Mouse (Mus musculus) fibroblast of lung, adult 2 months (primary cell): ENCODE data around the gene Senp5.
"Not testable (repeated sequence)": the region's sequence is repeated elsewhere in the genome, so short reads cannot be mapped to it uniquely, and the experiment has no call there.

Experiments
- DNase-seq: peaks from one replicate; pipeline ENCODE4 v3.0.0-alpha.2; 2011; ENCODE audit warnings: low read depth

The Senp5 gene

GRCm38 (mm10) chr16:32002509-32003477, at the start of gene Senp5:
Gene Senp5 (minus strand): TSS chr16:32003287.
- peak; percentile 86 for DNase-seq

GRCm38 (mm10) chr16:32042367-32042766, 39.3 kb upstream of the Senp5 start:
- no peak for DNase-seq

DNA sequence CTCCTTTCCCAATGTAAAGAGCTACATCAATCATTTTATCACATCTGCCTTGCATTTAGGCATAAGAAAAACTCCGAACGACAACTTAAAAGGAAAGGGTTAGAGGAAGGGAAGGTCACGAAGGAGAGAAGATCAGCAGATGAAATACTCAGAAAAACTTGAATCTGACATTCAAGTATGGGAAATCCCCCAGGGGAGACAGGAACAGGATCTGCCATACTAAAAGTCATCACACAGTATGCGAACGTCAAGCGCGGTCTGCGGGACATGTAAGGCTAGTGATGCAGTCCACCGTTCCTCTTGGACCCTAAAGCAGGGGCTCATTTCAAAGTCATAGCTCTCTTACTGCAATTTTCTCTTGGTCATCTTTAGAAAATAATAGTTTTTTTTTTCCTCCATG, 16.6 kb upstream of the Senp5 start:
- DNase-seq, result no peak

DNA sequence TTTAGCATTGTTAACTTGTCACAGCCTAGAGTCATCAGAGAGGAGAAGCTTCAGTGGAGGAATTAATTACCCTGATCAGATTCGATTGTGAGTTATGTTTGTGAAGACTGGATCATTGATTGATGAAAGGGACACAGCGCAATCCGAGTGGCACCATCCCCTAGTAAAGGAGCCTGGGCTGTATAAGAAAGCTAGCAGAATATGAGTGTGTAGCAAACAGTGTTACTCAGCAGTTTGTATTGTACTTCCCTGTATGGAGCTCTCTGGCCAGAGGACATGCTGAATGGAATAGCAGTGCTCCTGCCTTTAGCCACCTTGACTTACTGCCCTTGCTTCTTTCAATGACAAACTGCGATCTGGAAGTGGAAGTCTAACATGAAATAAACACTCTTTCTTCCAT, 7.2 kb upstream of the Senp5 start:
- DNase-seq, result no peak

GRCm38 (mm10) chr16:32009913-32010312, 6.8 kb upstream of the Senp5 start:
- DNase-seq, result no peak

DNA sequence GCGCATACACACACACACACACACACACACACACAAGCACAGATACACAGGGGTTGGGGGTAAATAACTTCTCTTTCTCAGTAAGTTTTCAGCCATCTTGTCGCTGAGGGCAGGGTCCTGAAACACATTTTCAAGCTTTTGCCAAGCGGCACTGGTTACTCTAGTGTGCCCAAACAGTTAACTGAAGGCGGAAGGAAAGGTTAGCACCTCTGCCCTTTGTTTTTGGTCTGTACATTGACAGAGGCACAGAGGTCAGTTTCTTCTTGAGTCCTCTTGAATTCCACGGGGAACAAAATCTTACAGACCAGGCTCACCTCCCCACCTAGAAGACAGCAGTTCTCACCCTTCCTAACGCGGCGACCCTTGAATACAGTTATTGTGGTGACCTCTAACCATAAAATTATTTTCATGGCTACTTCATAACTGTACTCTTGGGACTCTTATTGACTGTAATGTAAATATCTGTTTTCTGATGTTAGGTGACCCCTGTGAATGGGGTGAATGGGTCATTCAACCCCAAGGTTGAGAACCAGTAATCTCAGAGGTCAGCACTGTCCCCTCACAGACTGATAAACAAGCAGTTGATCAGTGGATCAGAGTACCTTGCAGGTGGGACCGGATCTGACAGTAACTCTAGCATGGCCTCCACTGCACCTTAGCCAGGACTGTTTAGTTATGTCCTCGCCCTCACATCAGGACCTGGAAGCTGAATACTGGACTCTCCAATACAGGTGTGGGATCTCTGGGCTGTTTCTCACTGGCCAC, 5.6 kb upstream of the Senp5 start:
- DNase-seq, result no peak

DNA sequence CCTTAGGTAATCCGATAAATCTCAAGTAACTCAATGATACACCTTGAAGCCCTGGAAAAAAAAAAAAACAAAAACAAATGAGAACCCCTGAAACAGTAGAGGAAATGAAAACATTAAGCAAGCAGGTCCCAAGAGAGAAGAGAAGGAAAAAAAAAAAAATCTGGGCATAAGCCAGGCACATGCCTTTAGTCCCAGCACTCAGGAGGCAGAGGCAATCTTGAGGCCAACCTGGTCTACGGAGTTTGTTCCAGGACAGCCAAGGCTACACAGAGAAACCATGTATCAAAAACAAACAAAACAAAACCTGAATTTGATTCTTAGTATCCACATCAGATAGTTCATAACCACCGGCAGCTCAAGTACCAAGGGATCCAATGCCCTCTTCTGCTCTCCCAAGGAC, 1.6 kb upstream of the Senp5 start:
- DNase-seq, result no peak

DNA sequence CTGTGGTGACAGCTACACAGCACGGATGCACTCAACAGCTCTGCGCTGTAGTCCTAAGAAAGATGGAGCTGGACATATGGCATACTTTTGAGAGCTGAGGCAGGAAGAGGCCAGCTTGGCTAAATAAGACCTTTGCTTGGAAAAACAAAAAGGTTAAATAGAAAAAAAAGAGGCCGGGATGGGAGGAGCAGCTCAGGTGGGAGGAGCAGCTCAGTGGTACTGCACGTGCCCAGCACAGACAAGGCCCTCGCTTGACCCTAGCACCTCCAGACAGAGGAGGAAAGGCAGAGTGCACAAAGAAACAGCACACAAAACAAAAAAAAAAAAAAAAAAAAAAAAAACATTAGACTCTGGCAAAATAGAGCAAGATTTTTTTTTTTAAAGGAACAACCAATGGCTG, 6.7 kb downstream of the Senp5 start:
- DNase-seq, result no peak

DNA sequence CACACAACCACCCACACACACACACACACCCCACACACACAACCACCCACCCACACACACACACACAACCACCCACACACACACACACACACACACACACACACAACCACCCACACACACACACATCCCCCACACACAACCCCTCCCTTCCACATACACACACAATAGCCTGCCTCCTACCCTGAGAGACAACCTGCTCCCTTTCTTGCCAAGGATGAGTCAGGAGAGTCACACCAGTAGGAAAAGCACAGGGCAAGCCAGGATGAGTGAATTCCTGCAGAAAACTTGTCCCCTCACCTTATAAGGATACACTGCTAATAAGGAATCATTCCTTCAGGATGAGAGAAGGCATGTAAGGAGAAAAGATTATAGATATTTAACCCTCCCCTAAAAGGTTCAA, 9.1 kb downstream of the Senp5 start:
- DNase-seq, result no peak

- no peak for DNase-seq
Observed at GRCm38 (mm10) chr16:31993195-31993594, 9.9 kb downstream of the Senp5 start.

DNA sequence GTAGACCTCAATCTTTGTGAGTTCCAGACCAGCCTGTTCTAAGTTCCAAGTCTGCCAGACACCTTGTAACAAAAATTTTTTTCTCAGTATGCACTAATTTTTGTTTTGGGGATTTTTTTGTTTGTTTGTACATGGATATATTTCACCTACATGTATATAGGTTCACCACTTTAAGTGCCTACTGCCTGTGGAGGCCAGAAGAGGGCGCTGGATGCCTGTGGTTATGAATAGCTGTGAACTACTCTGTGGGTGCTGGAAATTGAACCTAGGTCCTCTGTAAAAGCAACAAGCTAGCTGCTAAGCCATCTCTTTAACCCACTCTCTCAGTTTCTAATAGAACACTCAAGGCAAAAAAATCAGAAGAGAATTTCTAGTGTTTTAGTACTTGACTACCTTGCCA, 11.0 kb downstream of the Senp5 start:
- no peak for DNase-seq

GRCm38 (mm10) chr16:31980946-31981345, 22.1 kb downstream of the Senp5 start:
- no peak for DNase-seq

DNA sequence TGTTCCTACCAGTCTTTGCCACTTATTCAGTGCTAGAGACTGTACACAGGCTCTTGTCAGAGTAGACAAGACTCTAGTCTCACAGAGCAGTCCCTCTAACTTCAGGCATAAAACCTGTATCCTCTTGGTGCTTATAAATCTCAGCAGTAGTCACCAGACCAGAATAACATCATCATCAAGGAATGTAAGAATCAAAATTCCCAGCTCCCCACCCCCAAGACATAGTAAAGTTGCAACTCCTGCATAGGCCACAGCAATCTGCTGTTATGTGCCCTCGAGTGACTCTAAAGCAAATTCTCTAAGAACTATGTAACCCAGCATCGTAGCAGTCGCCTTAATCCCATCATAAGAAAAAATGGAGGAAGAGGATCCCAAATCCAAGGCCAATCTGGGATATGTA, 23.6 kb downstream of the Senp5 start:
- no peak for DNase-seq

DNA sequence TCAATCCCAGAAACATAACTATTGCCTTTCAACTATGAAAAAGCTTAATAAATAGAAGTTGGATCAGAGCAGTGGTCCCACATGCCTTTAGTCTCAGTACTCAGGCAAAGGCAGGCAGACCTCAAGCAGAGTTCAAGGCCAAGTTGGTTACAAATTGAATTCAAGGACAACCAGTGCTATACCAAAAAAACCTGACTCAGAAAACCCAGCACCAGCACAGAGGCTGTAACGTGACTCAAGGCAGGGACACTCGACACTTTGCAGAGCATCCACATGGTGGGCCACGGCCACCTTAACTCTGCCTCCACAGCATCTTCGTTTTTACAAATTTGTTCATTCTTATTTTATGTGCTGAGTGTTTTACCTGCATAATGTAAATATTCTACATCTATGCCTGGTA, 27.8 kb downstream of the Senp5 start:
- DNase-seq, result no peak

- no peak for DNase-seq
Observed at GRCm38 (mm10) chr16:31963224-31963623, 39.9 kb downstream of the Senp5 start.

DNA sequence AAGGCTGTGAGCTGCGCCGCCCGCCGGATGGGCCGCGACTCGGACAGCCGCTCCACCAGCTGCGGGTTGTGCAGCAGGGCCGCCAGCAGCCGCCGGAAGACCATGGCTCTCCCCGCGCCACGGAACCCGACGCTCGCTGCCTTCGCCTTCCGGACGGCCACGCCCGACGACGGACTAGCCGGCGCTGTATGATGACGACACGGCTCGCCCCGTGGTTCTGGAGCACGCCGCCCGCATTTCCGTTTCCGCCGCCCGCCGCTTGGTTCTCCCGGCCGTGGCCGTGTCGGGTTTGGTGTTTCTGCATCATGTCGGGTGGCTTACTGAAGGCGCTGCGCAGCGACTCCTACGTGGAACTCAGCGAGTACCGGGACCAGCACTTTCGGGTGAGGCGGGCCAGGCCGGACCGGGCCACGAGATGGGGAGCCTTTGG, 54.7 kb downstream of the Senp5 start, which contains the start of the genes 0610012G03Rik and Ncbp2:
0610012G03Rik (minus strand) TSS at position 150 of the 430 bp plus-strand sequence.
Ncbp2 (plus strand) TSS at position 169 of the 430 bp plus-strand sequence.
- DNase-seq, result peak; percentile 72

DNA sequence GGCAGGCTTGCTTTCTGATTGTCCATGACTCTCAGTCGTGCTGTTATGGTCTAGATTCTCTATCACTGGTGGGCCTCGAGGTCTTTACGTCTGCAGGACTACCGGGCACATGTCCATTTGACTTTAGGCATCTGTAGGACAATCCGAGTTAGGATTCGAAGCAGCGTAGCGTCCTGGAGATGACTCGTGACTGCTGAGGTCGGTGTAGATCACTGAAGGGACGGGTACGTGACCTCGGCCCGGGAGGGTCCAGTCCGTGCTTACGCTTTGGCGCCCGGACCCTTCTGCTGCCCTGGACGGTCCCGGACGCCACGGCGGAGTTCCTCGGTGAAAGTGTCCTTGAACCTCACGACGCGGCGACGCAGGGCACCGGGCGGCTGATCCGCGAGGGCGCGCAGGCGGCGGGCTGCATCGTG, 55.2 kb downstream of the Senp5 start:
- no peak for DNase-seq

DNA sequence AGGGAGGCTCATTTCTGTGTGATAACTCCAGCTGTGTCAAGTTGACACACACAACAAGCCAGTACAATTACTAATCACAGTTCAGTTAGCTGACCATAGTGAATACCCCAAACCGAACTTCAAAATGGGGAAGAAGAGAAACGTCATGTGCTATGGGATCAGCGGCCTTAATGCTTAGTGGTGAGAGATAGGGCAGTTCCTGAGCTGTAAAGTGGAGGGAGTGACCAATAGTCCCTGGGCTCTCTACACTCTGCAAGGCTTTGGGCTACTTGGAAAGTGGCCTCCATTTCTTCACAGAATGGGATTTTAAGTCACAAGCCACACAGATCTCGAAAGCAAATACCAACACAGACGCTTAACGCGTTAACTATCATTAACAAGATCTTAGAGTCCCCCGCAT, 55.8 kb downstream of the Senp5 start:
- no peak for DNase-seq

GRCm38 (mm10) chr16:31945986-31946385, 57.1 kb downstream of the Senp5 start:
- DNase-seq, result not testable (repeated sequence)

- DNase-seq, result no peak
Observed at GRCm38 (mm10) chr16:31945372-31945771, 57.7 kb downstream of the Senp5 start.

DNA sequence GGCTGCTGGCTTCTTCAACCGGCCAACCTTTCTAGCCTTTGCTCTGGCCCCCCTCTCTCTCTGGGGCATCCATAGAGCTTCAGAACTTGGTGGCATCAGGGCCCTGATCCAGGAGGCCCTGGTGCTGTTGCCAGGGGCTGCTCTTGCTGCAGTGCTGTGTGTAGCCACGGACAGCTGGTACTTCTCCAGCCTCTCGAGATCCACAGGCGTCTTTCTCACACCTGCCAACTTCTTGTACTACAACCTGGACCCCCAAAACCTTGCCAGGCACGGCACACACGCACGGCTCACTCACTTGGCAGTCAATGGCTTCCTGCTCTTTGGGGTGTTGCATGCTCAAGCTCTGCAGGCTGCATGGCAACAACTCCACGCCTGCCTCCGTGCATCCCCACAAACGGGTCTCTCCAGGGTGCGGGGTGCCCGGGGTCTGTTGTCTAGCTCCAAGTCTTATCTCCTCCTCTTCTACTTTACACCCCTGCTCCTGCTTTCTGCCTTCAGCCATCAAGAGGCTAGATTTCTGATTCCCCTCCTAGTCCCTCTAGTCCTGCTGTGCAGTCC, 58.3 kb downstream of the Senp5 start:
- no peak for DNase-seq

DNA sequence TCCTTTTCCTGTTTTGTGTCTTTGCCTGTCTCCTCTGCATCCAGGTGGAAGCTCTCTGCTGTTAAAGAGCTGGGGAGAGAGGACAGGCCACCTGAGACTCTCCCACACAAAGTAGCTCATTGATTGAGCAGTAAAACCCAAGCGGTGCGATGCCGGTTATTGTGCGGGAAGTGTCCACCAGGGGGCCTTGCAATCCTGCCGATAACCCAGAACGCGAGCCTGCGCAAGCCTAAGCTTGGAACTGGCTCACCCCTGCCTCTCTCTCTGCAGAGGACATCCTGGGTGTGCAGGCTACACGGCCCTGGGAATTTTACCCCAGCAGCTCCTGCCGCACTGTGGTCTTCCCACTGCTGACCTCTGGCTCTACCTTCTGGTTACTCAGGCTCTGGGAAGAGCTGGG, 59.1 kb downstream of the Senp5 start:
- peak; percentile 33 for DNase-seq

DNA sequence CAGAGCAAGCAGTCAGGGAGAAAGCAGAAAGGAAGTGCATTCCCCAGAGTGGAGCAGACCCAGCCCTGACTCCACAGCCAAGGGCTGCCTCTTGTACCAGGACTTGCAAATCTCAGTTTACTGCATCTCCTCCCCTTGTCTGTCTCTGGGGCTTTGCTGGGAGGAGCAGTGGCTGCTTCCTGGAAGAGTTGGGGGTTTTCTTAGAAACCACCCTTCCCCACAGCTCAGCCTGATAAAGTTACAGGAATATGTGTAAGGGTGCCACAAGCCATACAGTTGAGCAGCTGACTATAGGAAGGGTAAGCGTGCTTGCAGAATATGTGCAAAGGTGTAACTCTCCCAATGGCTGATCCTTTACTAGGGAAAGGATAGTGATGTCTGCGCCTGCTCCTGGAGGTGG, 62.5 kb downstream of the Senp5 start:
- DNase-seq, result no peak
